Mouse (Mus musculus) thymus, postnatal 25 days (tissue): ENCODE results near the gene Zfhx3.

Experiments
- DNase-seq: peaks from one replicate; pipeline ENCODE4 v3.0.0; 2022

Zfhx3 gene

DNA sequence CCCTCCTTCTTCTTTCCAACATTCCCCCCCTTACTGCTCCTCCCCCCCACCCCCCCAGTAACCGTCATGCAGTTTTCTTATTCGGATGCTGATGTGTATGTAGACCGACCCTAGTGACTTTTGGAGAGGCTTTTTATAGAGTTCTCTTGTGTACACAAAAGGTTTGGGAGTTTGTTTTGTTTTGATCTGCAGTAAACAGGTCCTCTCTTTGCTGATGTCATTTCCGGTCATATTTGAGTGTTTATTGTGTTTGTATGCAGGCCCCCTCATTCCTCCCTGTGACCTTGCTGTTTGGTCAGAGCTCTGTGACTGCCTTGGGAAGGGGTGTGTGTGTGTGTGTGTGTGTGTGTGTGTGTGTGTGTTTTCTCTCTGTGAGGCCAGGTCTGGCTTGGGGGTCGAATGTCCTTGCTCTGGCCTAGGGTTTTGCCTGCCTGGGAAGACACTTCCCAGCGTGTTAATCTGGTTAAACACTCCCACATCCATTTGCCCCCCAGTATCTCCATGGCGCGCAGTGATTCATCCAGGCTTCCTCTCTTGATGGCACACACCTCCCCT, 766.5 kb downstream of the Zfhx3 start:
- DNase-seq: no peak

DNA sequence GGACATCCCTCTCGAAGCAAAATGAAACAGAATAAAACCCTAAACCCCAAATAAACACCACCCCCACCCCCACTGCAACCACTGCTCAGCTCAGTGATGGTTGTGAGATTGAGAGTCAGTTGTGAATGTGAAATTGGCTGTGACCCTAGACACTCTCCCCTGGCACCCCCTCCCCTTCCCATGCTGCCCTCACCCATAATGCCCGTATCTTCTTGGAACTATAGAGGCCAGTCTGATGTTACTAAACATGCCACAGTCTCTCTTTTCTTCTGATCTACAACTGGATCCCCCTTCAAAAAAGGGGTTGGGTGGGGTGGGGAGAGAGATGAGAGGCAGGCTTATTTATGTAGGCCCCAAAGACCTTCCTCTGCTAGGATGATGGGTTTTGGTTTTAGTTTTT, 767.0 kb downstream of the Zfhx3 start:
- DNase-seq: no peak

DNA sequence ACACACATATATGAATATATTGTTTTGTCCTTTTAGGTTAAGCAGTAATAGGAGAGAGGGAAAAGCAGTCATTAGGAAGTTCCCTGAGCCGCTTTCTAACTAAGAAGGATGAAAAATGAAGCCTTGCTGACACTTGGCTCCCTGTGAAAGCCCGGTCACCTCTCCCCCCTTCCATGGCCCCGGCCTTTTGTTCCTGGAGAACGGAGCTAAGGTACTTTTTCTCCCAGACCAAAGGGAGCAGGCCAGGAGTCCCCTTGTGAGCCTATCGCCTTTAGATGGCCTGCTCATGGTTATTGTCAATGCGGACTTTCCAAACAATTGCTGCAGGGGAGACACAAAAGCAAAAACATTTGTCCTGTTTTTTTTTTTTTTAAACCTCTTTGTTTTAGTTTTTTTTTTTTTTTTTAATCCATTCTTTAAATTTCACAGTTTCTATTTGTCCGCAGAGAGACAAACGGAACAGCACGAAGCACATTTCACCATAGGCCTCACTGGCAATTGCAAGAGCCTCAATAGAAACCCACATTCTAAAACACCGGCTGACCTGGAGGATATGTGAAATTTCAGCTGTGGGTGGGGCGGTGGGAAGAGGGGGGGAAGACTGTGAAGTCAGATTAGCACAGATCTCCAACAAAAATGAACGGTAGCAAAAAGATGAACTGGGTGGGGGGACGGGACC, 767.6 kb downstream of the Zfhx3 start:
- DNase-seq: no peak

DNA sequence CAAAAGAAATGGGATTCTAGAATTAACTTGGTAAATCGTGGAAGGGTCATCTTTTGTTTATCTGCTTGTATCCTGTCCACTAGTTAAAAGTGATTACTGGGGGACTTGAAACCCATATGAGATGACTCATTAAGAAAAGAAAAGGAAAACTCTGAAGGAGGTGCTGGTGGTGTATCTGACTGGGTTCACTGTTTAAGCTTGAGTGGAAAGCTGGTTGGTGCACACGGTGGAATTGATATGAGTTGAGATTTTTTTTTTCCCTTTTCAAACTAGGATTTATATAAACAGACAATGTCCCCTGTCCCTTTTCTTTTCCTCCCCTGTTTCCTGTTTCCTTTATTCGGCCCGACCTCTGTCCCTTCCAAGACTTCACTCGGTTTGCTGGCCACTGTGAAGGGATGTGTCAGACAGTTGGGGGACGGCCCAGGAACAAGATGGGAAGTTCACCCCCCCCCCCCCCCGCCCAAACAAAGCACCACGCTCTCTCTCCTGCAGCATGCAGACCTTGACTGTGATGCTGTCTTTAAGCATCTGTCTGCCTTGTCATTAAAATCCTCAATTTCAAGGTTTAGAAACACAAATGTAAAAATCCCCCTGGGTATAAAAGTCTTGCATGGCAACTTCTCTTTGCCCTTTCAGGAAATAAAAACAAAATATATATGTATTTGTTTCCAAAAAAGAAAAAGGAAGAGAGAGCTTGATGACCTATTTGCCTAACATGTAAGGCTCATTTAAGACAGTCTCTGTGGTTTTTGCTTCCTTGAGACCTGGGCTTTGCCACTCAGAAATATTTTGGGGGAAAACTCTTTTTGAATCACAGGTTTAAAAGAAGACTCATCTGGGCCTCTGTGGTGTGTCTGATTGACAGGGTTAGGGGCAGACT, 768.4 kb downstream of the Zfhx3 start:
- no peak for DNase-seq

DNA sequence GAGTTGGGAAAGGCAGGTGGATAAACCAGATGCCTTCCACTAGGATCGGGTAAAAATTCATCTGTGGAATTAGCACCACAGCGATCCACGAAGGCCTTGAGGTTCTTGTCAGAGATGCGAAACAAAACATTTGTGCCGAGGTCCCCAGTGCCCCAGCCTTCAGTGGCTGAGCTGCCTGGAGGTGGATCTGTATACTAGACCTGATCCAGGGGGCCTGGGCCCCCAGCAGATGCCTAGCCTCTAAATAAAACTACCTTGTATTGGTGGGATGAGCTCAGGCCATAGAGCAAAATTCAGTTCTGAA, 769.0 kb downstream of the Zfhx3 start:
- DNase-seq: no peak

DNA sequence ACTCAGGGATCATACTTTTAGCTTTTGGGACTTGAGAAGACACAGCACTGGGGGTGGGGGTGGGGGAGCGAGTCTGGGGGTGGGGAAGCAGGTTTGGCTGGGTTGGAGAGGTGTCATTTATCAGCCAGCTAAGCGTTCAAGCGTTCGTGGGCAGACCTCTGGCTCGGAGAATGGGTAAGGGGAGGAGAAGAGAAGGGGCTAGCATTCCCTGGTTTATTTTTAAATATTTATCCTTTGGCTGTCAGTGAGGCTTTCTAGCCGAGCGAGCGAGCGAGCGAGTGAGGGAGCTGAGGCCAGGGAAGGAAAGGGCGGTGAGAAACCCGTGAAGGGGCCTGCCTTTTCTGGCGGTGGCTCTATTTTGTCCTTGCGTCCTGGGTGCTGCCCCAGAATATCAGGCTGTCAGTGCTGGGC, 769.6 kb downstream of the Zfhx3 start:
- no peak for DNase-seq

DNA sequence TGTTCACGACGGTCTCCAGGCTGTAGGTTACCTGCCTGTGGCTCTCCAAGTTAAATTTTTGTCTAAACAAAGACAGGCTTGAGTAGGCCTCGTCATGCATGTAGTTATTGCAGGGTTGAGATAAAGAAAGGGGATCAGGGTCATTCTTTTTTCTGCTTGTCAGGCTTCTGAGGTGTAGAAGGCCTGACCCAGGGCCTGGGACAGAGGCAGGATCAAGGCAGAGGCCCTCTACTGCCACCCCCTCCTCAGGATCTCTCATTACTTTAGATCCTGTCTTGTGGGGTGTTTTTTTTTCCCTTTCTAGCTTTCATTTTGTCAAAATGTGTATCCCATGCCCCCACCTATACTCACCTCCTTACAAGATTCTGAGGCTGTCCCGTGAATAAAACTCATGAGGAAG, 770.2 kb downstream of the Zfhx3 start:
- DNase-seq: no peak

DNA sequence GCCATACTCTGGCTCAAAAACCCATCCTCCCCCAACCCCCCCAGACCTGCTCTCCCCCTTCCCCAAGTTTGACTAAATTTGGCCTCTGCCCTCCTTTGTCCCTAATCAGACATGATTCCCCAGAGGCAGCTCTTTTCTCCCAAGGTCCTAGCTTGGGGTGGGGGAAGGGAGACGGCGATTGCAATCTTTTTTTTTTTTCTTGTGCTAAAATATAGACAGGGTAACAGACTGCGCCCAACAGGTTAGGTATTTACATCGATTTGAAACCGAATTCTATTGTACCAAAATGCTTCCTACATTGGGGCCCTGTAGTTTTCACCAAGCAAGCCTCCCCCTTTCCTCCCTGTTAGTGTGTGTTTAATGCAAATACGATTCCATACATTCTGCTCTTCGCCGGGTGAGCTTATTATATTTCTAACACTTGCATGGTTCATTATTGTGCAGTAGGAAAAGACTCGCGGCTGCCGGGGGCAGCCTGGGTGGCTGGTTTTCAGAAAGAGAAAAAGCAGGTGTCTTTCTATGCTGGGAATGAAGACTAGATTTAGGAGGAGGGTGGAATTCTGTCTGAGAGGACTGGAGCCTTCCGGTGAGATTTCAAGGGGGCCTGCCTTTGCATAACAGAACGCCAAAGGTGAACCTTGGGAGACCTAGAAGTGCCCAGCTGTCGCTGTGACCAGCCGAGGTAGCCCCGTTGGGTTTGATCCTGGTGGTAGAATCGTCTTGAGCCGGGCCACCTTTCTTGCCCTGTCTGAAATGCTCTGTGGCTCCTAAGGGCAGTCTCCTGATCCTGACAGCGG, 771.1 kb downstream of the Zfhx3 start:
- no peak for DNase-seq

DNA sequence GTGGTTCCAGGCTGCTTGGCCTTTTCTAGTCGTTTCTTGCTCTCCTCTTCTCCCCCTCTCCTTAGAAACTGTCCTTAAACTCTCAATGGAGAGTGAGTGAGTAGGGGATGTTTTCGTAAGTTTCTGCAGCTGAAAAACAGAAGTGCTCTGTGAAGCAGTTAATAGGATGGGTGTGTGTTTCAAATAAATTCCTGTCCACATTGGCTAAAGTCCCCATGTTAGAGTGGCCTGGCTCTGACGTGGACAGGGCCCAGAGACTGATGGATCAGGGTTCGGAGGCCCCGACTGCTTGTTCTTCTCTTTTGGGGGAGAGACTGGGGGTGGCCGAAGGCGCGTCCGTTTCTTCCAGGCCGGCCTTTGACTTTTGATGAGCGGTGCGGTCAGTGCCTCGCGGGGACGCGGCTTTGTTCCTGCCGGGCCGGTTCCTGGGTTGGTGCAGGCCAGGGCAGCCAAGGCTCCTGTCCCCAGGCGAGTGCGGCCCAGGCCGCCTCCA, 771.7 kb downstream of the Zfhx3 start:
- no peak for DNase-seq

DNA sequence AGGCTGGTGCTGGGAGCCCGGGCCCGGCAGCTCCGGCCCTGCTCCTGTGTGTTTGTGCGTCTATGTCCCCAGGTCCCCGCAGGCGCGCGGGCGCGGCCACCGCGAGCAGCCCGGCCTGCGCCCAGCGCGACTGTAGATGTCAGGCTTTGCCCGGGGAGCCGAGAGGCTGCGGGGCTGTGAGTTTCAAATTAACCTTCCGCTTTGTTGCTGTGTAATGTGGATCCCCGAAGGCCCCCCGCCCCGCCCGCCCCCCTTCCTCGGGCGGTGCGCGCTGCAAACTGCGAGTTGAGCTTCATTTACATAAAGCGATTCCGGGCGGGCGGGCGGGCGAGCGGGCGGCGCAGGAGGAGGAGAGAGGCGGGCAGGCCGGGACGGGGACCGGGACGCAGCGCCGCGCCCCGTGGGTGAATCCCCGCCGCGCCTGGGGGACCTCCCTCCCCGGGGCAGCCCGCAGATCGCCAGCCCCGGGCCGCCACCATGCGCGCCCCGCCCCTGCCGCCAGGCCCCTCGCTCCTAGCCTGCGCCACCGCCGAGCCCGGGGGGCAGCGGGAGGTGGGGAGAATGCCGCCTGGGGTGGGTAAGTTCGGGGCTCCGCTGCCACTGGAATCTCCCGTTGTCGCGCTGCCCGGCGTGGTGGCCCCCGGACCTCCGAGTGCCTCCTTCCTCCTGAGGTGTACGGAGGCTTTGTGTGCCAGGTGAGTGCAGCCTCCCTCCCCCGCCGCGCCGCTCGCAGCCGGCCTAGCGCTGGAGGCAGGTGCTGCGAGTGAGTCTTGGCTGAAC, 772.4 kb downstream of the Zfhx3 start:
- peak; percentile 41 for DNase-seq

DNA sequence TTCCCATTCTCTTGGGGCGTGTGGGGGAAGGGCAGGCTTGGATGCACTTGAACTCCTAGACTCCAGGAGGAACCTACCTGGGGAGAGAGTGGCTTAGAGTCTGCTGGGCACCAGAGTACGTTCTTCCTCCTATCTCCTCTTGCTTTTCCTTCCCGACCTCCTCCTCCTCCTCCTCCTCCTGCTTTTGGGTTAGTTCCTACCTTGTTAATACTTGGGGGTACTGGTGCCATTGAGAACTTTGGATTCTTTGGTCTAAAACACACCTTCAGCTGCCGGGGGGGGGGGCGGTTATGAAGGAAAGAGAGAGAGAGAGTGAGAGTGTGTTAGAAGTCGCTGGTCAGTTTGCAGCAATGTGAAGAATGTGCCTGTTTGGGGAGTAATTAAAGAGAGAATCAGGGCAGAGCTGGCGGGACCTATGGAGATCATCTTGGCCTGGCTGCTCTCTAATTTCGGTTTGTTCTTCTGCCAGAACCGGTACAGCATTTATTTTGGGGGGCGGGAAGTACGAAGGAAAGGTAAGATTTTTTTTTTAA, 773.0 kb downstream of the Zfhx3 start:
- no peak for DNase-seq

DNA sequence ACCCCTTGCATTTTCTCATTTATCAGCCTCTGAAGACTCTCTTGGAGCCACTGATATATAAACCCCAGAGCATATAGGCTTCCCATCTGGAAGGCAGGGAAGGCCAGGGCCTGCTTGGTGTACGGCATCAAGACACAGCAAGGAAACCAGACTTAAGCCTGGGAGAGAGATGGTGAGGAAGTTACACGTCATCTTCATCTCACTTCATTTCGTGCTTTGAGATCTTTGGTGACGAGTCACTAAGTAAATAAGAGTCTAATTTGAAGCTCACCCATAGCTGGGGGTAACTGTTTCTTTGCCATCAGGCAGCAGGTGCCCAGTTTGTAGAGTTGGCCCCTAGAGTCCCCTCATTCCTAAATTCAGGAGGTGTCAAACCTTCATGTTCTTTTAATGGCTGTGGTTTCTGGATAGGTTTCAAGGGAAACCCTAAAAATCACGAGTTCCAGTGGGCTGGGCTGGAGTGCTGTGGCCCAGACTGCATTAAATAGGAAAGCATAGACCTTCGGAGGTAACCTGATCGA, 773.9 kb downstream of the Zfhx3 start:
- DNase-seq: no peak

DNA sequence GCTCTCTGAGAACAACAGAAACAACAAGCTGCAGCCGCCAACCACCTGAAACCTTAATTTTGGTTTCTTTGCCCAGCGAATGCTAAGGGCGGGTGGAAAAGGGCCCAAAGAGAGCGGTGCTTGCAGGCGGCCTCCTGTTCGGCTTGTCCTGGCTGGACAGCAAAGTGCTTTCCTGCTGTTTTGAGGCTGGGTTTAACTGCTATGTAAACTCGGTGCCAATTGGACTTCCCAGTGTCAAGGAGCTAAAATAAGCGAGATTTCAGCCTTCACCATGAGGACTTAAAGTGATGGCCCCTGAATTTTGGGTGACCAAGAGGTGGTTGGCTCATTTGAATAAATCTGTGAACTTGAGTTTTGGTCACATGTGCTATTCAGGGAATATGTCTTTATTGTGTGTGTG, 775.1 kb downstream of the Zfhx3 start:
- no peak for DNase-seq

DNA sequence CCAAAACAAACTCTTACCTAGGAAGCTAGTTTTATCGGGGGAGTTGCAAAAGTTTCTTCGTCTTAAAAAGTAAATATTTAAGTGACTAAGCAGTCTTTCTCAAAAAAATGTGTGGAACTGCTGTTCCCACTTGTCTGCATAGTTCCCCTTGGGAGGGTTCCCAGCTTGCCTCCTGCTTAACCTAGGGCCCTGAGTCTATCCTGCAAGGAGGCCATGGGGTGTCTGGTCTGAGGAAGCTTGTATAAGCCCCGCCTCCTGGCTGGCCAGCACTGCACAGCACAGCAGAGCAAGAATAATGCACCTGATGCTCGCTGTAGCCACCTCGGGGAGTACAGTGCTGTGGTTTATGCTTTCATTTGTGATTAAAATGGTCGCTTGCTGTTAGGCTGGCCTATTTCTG, 775.6 kb downstream of the Zfhx3 start:
- DNase-seq: no peak

DNA sequence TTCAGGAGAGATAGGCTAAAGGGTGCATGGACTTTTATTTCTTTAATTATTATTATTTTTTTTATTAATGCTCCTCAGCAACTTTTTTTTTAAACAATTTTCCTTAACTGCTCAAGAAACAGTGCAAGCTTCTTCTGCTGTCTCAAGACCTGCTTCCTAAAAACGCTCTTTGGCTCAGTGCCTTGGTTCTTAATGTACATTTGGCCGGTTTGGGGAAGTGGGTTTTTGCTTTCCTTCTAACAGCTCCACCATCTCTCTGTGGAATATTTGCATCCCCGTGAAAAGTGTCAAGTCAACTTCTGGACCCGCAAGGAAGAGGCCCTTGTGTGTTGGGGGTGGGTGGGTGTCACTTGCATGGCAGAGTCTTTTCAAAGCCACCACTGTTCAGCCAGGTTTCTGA, 778.4 kb downstream of the Zfhx3 start:
- no peak for DNase-seq

DNA sequence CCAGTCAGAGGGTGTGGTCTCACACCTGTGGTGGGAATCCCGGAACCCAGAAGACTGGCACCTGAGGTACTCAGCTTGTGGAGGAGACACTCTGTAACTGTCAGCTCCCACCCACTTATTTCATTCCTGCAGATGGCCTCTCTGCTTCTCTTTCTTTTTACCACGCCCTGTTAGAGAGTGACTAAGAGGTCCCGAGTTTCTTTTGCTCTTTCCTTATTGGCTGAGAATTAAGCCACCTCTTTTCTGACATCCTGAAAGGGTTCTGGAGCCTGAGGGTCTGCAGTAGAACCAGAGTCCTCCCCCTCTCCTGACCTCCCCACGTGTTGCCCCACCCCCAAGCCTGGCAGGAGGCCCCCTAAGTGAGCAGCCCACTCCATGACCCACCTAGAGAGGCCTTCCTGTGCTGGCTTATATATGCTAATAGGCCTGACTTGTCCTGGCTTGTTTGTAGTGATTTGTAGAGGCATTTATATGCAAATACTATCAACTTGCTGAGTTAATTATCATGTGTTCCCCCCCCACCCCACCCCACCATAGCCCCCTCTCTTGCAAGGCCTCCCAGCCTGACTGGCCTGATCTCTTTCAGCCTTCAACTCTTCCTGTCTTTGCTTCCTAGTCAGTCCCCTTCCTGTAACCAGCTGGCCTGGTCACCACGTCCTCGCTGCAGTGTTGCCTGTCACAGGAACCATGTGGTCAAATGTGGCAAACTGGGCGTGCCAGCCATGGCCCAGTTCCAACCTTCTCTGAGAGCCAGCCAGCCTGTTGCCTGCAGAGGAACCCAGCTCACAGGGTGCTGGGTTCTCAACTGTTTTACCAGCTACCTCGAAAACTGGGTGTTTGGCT, 780.4 kb downstream of the Zfhx3 start:
- DNase-seq: no peak

DNA sequence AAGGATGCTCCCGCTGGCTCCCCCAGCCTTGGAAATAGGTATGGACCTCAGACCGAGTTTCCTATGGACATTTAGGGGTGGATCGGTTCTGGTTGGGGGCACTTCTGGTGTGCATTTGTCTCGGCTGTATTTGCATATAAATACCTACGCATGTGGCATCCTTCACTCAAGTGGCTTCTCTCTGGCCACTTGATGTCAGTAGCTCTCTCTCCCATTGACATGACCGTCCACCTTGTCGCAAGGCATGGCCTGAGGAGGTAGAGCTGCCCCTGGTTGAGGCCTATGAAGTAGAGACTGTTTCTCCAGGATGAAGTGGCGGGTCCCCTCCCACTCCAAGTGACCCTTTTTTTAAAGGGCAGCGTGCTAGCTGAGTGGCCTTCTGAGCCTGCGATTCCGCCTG, 781.2 kb downstream of the Zfhx3 start:
- DNase-seq: no peak

DNA sequence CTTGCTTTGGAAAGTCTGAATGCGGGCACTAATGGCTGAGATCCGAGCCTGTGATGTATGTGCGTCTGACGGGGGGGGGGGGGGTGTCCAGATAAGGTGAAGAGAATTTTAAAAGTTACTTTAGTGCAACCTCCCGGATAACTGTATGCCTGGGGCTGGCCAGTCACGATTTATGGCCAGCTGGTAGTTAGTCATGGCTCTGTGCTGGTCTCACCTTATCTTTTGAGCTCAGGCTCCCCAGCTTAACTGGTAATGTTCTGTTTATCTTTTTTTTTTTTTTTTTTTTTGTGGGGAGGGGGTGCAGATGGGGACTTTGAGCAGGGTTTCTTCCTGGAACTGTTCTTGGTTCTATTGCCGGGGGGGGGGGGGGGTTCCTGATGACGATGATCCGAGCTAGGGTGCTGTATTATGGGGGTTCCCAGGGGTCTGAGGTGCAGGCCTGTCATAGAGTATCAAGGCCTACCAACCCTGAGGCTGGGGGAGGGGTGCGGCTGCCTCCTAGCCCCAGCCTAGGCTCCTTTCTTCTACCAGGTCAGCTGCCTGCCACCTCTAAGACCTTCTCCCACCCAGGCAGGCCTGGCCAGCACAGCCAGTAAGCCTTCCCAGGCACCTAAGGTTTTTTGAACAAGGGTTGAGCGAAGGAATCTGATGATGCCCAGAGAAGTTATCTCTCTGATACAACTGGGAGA, 782.5 kb downstream of the Zfhx3 start:
- DNase-seq: no peak

DNA sequence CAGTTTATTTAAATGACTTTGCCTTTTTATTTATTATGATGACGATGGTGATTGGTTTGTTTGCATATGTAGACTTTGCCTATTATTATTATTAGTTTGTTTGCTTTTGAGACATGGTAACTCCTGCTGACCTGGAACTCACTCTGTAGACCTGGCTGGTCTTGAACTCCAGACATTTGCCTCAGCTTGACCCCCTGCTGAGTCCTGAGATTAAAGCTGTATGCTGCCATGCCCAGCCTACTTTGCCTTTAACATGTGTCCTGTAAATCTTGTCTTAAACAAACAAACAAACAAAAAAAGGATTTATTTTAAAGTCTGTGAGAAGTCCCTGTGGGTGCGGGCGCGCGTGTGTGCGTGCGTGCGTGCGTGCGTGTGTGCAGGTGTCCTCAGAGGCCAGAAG, 783.2 kb downstream of the Zfhx3 start:
- no peak for DNase-seq

DNA sequence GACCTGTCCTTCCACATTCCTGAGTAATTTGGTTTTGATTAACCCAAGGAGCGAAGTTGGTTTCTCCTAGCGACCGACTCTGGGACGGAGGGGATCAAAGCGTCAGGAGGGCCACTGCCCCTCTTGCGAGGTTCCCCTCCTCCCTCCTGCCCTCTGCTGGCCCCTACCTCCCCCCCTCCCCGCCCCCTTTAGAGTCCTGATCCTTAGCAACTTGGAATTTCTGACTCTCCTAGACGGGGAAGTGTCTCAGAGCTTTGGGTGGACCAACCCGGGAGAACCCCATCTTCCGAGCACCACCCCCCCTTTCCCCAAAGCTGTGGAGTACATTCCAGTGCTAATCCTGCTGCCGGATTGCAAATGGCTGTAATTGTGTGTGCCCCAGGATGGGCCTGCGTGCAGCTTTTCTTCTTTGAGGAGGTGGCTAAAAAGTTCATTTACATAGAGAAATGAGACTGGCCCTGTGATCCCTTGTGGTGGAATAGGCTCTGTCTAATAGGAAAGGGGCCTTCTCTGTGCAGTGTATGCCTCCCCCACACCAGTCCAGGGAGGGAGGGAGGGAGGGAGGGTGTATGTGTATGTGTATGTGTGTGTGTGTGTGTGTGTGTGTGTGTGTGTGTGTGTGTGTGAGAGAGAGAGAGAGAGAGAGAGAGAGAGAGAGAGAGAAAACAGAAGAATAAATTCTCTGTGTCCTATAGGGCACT, 784.2 kb downstream of the Zfhx3 start:
- no peak for DNase-seq
